In genomic region chr13:23554393-23554792, GRCm38 (mm10) we compare ENCODE assay signal across 8 mouse cellular contexts. TPM values are rescaled to one million over a fixed set of nuclear protein-coding genes. Genes with fewer than 3 reads are reported as not detected.
A peak's percentile ranks its signal among the peaks of the same experiment; 100 is the strongest.
DNase-seq lines count a peak whose midpoint lies in the region; ATAC-seq and TF ChIP-seq lines count a peak whose summit lies in the region.

No protein-coding gene starts in this region.

- no peak overlapping the region for H3K27ac ChIP-seq in cerebellum, adult 2 months (ENCODE audit: insufficient read depth, low read length)
- peak overlapping the region; percentile 98 for H3K27ac ChIP-seq in neural tube, embryonic 11.5 days (ENCODE audit: low read depth, low read length)
- peak overlapping the region; percentile 99 for H3K27ac ChIP-seq in liver, embryonic 12.5 days

- H3K36me3 ChIP-seq in neural tube, embryonic 11.5 days (ENCODE audit: control insufficient read depth, insufficient read depth, low read length): no peaks in the 10 kb centered on the region
- no peaks in the 10 kb centered on the region for H3K36me3 ChIP-seq in liver, embryonic 12.5 days

- TF ChIP-seq POLR2A in cerebellum, adult 2 months (IDR thresholded peaks at IDR 0.05; ENCODE audit: borderline replicate concordance, insufficient read depth, low read length): no peak

- WGBS in cerebellum, adult 2 months: 14% methylated on average over 9 of the region's 9 CpGs
- 25% methylated on average over 9 of the region's 9 CpGs for WGBS in neural tube, embryonic 11.5 days
- WGBS in liver, embryonic 12.5 days (ENCODE audit: insufficient replicate concordance): 17% methylated on average over 9 of the region's 9 CpGs

- H3K4me1 ChIP-seq in cerebellum, adult 2 months (ENCODE audit: control insufficient read depth, insufficient read depth, low read length): peaks cover 2% of the 10 kb centered on the region; the same call in 1 of the 2 replicates
- H3K4me1 ChIP-seq in neural tube, embryonic 11.5 days (ENCODE audit: control insufficient read depth, insufficient read depth, low read length): peaks cover 3% of the 10 kb centered on the region; the same call in 1 of the 2 replicates
- peaks cover 59% of the 10 kb centered on the region for H3K4me1 ChIP-seq in liver, embryonic 12.5 days

- no peaks in the 10 kb centered on the region for H3K9me3 ChIP-seq in neural tube, embryonic 11.5 days (ENCODE audit: control insufficient read depth, low read length)
- no peaks in the 10 kb centered on the region for H3K9me3 ChIP-seq in liver, embryonic 12.5 days (replicated peaks)

- peak overlapping the region; percentile 95 for H3K4me2 ChIP-seq in neural tube, embryonic 11.5 days (ENCODE audit: low read depth)
- H3K4me2 ChIP-seq in liver, embryonic 12.5 days: peak overlapping the region; percentile 79

- DNase-seq in cerebellum, adult 2 months: no peak
- no peak for DNase-seq in cerebellum, adult 9-11 months
- peak; percentile 10 for DNase-seq in neural tube, embryonic 11.5 days (ENCODE audit: low spot score)
- DNase-seq in neural tube, embryonic 10.5 days (ENCODE audit: extremely low spot score, low spot score): no peak
- DNase-seq in layer of hippocampus, adult 9-11 months: no peak
- no peak for DNase-seq in testis, postnatal 10 days (ENCODE audit: low spot score)

- no peaks in the 10 kb centered on the region for H3K27me3 ChIP-seq in cerebellum, adult 2 months (ENCODE audit: control insufficient read depth, insufficient read depth, low read length)
- no peaks in the 10 kb centered on the region for H3K27me3 ChIP-seq in neural tube, embryonic 11.5 days (ENCODE audit: control insufficient read depth, insufficient read depth, low read length)
- no peaks in the 10 kb centered on the region for H3K27me3 ChIP-seq in liver, embryonic 12.5 days (replicated peaks)

- peak overlapping the region; percentile 33 for H3K4me3 ChIP-seq in cerebellum, adult 2 months (replicated peaks; ENCODE audit: insufficient read depth, low read depth, low read length)
- peak overlapping the region; percentile 60 for H3K4me3 ChIP-seq in neural tube, embryonic 11.5 days (ENCODE audit: low read depth, low read length)
- peak overlapping the region; percentile 60 for H3K4me3 ChIP-seq in liver, embryonic 12.5 days

- ATAC-seq in neural tube, embryonic 11.5 days (ENCODE audit: insufficient read depth, low FRiP score, low TSS enrichment): no peak
- ATAC-seq in liver, embryonic 12.5 days: no peak
- ATAC-seq in cerebellum, adult (ENCODE audit: insufficient number of reproducible peaks, low FRiP score, low TSS enrichment): no peak

- H3K9ac ChIP-seq in neural tube, embryonic 11.5 days (ENCODE audit: low read length): peak overlapping the region; percentile 75
- peak overlapping the region; percentile 90 for H3K9ac ChIP-seq in liver, embryonic 12.5 days

- no peak for TF ChIP-seq CTCF in cerebellum, adult 2 months (IDR thresholded peaks at IDR 0.05; ENCODE audit: borderline replicate concordance, insufficient read depth, low read depth, low read length)

RNA-seq across cellular contexts. Expression of gene Hist1h1d, which starts 1.3 kb away (rescaled TPM):
- 0.05 and 0.14 TPM in 2 replicates for polyA plus RNA-seq in cerebellum, adult 2 months (2012; rRNA removed)
- 0.58 TPM in 2 replicates for polyA plus RNA-seq in neural tube, embryonic 11.5 days (2014; fragmentation: Nextera tagmentation; extraction: Ambion mirVana)
- polyA plus RNA-seq in liver, embryonic 12.5 days (2016; fragmentation: Nextera tagmentation; extraction: Ambion mirVana): 0.89 and 0.93 TPM in 2 replicates

RNA-seq across cellular contexts. Expression of gene Hist1h4f, which starts 2.9 kb away (rescaled TPM):
- 4.7 and 7.0 TPM in 2 replicates for polyA plus RNA-seq in cerebellum, adult 2 months (2012; rRNA removed)
- 0.94 and 1.5 TPM in 2 replicates for polyA plus RNA-seq in neural tube, embryonic 11.5 days (2014; fragmentation: Nextera tagmentation; extraction: Ambion mirVana)
- polyA plus RNA-seq in liver, embryonic 12.5 days (2016; fragmentation: Nextera tagmentation; extraction: Ambion mirVana): 1.1 and 1.6 TPM in 2 replicates

RNA-seq across cellular contexts. Expression of gene Hist1h3e, which starts 7.8 kb away (rescaled TPM):
- 1.5 and 3.2 TPM in 2 replicates for polyA plus RNA-seq in cerebellum, adult 2 months (2012; rRNA removed)
- 6.4 and 6.9 TPM in 2 replicates for polyA plus RNA-seq in neural tube, embryonic 11.5 days (2014; fragmentation: Nextera tagmentation; extraction: Ambion mirVana)
- polyA plus RNA-seq in liver, embryonic 12.5 days (2016; fragmentation: Nextera tagmentation; extraction: Ambion mirVana): 4.9 and 6.2 TPM in 2 replicates

RNA-seq across cellular contexts. Expression of gene Hist1h3f, which starts 10.5 kb away (rescaled TPM):
- polyA plus RNA-seq in cerebellum, adult 2 months (2012; rRNA removed): 0.32 and 0.33 TPM in 2 replicates
- 0.51 and 1.4 TPM in 2 replicates for polyA plus RNA-seq in neural tube, embryonic 11.5 days (2014; fragmentation: Nextera tagmentation; extraction: Ambion mirVana)
- polyA plus RNA-seq in liver, embryonic 12.5 days (2016; fragmentation: Nextera tagmentation; extraction: Ambion mirVana): 1.3 and 1.6 TPM in 2 replicates

RNA-seq across cellular contexts. Expression of gene Hist1h2bh, which starts 11.2 kb away (rescaled TPM):
- 0.33 and 0.34 TPM in 2 replicates for polyA plus RNA-seq in cerebellum, adult 2 months (2012; rRNA removed)
- 0.82 and 1.3 TPM in 2 replicates for polyA plus RNA-seq in neural tube, embryonic 11.5 days (2014; fragmentation: Nextera tagmentation; extraction: Ambion mirVana)
- 1.4 and 1.5 TPM in 2 replicates for polyA plus RNA-seq in liver, embryonic 12.5 days (2016; fragmentation: Nextera tagmentation; extraction: Ambion mirVana)
